Mouse (Mus musculus): Measurements from ENCODE around the gene Hnrnpr.

DNA sequence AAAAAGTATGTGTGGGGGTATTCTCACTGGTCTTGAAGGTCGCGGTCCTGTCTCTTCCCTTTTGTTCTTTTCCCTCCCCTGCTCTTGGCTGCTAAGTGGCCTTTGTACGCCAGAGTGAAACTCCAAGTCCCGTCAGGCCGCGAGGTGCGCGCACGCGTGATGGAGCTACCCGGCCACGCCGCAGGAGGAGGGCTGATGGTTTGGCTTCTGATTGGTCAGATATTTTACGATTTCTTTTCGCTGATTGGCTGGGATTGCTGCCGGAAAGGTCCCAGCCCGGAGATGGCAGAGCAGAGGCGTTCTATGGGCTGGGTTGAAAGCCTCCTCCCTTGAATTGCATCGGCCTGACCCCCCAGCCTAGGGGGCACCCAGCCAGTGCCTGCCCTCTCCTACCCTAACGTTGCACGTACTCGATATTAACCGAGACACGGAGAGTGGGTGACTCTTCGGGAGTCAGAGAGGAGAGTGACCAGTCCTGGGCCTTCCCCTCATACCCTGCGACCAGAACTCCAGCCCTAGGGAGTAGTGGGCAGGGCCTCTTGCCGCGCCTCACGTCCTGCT lies 24.9 kb upstream of the Hnrnpr start:
- TF ChIP-seq MAFK (IDR thresholded peaks at IDR 0.05; ENCODE audit: insufficient read depth, low read depth, low read length): no peak
- peak; percentile 84 for TF ChIP-seq HCFC1 (IDR thresholded peaks at IDR 0.05; ENCODE audit: borderline replicate concordance, insufficient read depth, low read length)
- TF ChIP-seq ZC3H11A (IDR thresholded peaks at IDR 0.05; ENCODE audit: borderline replicate concordance, low read depth, low read length): no peak
- no peak for TF ChIP-seq ZNF384 (IDR thresholded peaks at IDR 0.05; ENCODE audit: low read depth, low read length)
- TF ChIP-seq CHD2 (IDR thresholded peaks at IDR 0.05; ENCODE audit: low read depth, low read length): peak; percentile 52; the same call in 1 of the 2 replicates
